Mouse (Mus musculus) limb, embryonic 13.5 days (tissue): Measurements from ENCODE around the gene Mtmr12. TPM values are rescaled to one million over a fixed set of nuclear protein-coding genes. Genes with fewer than 3 reads are reported as not detected.
"Not testable (repeated sequence)": the region's sequence is repeated elsewhere in the genome, so short reads cannot be mapped to it uniquely, and the experiment has no call there.

ENCODE experiments used
- ATAC-seq: fragments of 200-750 bp; cut with Nextera tagmentation; 2 replicates; pipeline ENCODE4 v1.8.0; 2017; ENCODE audit warnings: low read depth, moderate number of reproducible peaks, moderate TSS enrichment; ENCODE audit not compliant: low FRiP score
- H3K27ac ChIP-seq: fragments of 300-500 bp; sonication (generic); 2 replicates; pipeline ENCODE4 v1.5.1; 2015; ENCODE audit warnings: inconsistent platforms, mild to moderate bottlenecking, moderate library complexity
- H3K27me3 ChIP-seq: fragments of 300-500 bp; sonication (generic); 2 replicates; pipeline ENCODE4 v1.6.1; 2015; ENCODE audit warnings: mild to moderate bottlenecking, inconsistent platforms
- H3K36me3 ChIP-seq: fragments of 300-500 bp; sonication (generic); 2 replicates; pipeline ENCODE4 v1.6.1; 2015; ENCODE audit warnings: inconsistent platforms, mild to moderate bottlenecking, moderate library complexity
- H3K4me1 ChIP-seq: fragments of 300-500 bp; sonication (generic); 2 replicates; pipeline ENCODE4 v1.6.1; 2015; ENCODE audit warnings: inconsistent platforms
- H3K4me2 ChIP-seq: fragments of 300-500 bp; sonication (generic); replicated peaks from 2 replicates; pipeline ENCODE4 v1.6.1; 2015; ENCODE audit warnings: inconsistent platforms, mild to moderate bottlenecking, moderate library complexity
- H3K4me3 ChIP-seq: fragments of 300-500 bp; sonication (generic); 2 replicates; pipeline ENCODE4 v1.5.1; 2015; ENCODE audit warnings: moderate library complexity, mild to moderate bottlenecking, inconsistent platforms
- H3K9ac ChIP-seq: fragments of 300-500 bp; sonication (generic); 2 replicates; pipeline ENCODE4 v1.6.1; 2015; ENCODE audit warnings: mild to moderate bottlenecking, inconsistent platforms
- H3K9me3 ChIP-seq: fragments of 300-500 bp; sonication (generic); 2 replicates; pipeline ENCODE4 v1.6.1; 2016; ENCODE audit warnings: inconsistent platforms
- WGBS: fragments of 180-500 bp; shearing (Covaris S2); methylation state at CpG from one replicate; pipeline ENCODE4 v1.1.7; 2015; 5-methylcytosine and 5-hydroxymethylcytosine counted together
- polyA plus RNA-seq: library from polyadenylated mRNA; unstranded; fragments of >200 nt; fragmentation: Nextera tagmentation; extraction: Ambion mirVana; gene quantifications from 2 replicates; pipeline ENCODE4 v1.2.1, GENCODE M21; 2015

Mtmr12 gene
- polyA plus RNA-seq, 1 experiment from 2014 or later = 18.5 TPM

- 79% methylated on average over 8 of the region's 8 CpGs for WGBS
- Histone ChIP-seq H3K27ac (no peak overlapping the region), H3K36me3 (no peaks in the 10 kb centered on the region), H3K9ac (no peak overlapping the region), H3K4me1 (peaks cover 15% of the 10 kb centered on the region), H3K4me2 (no peak overlapping the region), H3K27me3 (no peaks in the 10 kb centered on the region), H3K9me3 (no peaks in the 10 kb centered on the region), H3K4me3 (no peak overlapping the region)
- ATAC-seq = no peak
These were observed 11.3 kb downstream of the Mtmr12 start for GRCm38 (mm10) chr15:12216119-12216518.

DNA sequence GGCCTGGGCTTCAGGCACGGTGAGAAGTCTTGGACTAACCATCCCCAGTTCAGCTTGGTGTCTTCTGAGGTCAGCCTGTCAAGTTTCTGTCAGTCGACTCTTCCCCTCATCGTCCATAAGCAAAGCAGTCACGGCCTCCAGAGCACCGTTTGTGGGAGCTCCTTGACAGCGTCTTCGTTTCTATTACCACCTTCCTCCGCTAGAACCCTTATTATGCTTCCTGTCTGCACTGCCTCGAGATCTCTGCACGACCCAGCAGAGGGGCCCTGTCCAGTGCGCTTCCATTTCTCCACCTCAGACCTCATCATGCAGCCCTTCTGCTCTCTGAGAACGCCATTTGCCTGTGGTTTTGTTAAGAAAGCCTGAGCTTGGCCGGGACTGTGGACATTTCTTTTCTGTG, 12.0 kb downstream of the Mtmr12 start:
- 77% methylated on average over 13 of the region's 13 CpGs for WGBS
- ATAC-seq = no peak
- no peak overlapping the region for H3K4me2 ChIP-seq
- H3K9me3 ChIP-seq = no peaks in the 10 kb centered on the region
- H3K27ac ChIP-seq = no peak overlapping the region
- peaks cover 20% of the 10 kb centered on the region for H3K4me1 ChIP-seq
- H3K4me3 ChIP-seq = no peak overlapping the region
- no peaks in the 10 kb centered on the region for H3K27me3 ChIP-seq
- no peak overlapping the region for H3K9ac ChIP-seq
- H3K36me3 ChIP-seq = no peaks in the 10 kb centered on the region

DNA sequence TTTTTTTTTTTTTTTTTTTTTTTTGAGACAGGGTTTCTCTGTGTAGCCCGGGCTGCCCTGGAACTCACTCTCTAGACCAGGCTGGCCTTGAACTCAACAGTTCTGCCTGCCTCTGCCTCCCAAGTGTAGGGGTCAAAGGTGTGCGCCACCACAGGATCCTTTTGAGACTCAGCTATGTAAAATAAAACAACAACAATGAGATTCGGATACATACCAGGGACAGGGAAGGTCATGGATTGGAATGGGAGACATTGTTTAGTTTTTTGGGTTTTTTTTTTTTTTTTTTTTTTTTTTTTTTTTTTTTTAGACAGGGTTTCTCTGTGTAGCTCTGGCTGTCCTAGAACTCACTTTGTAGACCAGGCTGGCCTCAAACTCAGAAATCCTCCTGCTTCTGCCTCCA, 12.5 kb downstream of the Mtmr12 start:
- H3K27me3 ChIP-seq, ATAC-seq, H3K4me3 ChIP-seq, H3K4me2 ChIP-seq, H3K9ac ChIP-seq, H3K9me3 ChIP-seq, H3K27ac ChIP-seq, H3K36me3 ChIP-seq: not testable (repeated sequence)
- WGBS = 90% methylated on average over 3 of the region's 3 CpGs
- H3K4me1 ChIP-seq = peaks cover 25% of the 10 kb centered on the region

- H3K9me3 ChIP-seq = no peaks in the 10 kb centered on the region
- H3K27ac ChIP-seq = no peak overlapping the region
- no peaks in the 10 kb centered on the region for H3K27me3 ChIP-seq
- ATAC-seq = no peak
- 64% methylated on average over 5 of the region's 5 CpGs for WGBS
- H3K4me3 ChIP-seq = no peak overlapping the region
- H3K4me1 ChIP-seq = peaks cover 30% of the 10 kb centered on the region
- no peak overlapping the region for H3K4me2 ChIP-seq
- H3K36me3 ChIP-seq = no peaks in the 10 kb centered on the region
- H3K9ac ChIP-seq = no peak overlapping the region
These were observed 13.0 kb downstream of the Mtmr12 start for GRCm38 (mm10) chr15:12217849-12218248.

DNA sequence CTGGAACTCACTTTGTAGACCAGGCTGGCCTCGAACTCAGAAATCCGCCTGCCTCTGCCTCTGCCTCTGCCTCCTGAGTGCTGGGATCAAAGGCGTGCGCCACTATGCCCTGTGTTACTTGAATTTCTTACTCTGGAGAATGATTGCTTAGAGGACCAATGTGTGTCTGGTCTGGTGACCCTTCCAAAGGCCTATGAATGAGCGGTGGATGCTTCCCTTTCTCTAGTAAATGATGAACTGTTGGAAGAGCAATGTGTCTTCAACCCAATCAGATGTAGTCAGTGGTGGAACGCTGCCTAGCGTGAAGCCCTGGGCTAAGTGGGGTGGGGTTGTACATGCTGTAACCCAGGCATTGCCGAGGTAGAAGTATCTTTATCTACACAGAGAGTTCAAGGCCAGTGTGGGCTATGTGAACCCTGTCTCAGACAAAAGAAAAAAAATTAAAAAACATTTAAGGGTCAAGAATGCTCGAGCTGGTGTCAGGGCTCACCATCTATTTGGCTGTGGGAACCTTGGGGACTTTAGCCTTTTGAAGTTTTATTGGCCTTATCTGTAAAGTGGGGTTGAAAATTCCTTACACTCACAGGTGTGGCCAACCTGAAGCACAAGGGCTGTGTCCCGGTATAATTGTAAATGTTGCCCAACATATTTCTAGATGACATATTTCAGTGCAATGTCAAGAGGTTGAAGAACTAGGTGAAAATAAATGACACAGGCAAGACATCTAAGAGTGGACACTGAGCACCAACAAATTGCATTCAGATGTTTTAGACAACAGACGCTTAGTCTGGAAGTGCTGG, 14.0 kb downstream of the Mtmr12 start:
- Histone ChIP-seq H3K4me2 (no peak overlapping the region), H3K4me1 (peaks cover 31% of the 10 kb centered on the region), H3K27ac (no peak overlapping the region), H3K27me3 (no peaks in the 10 kb centered on the region), H3K4me3 (no peak overlapping the region), H3K9me3 (no peaks in the 10 kb centered on the region), H3K36me3 (no peaks in the 10 kb centered on the region), H3K9ac (no peak overlapping the region)
- 81% methylated on average over 11 of the region's 11 CpGs for WGBS
- ATAC-seq = no peak

GRCm38 (mm10) chr15:12221131-12221530, 16.3 kb downstream of the Mtmr12 start:
- Histone ChIP-seq H3K9me3 (no peaks in the 10 kb centered on the region), H3K4me1 (peaks cover 20% of the 10 kb centered on the region), H3K9ac (no peak overlapping the region), H3K27ac (no peak overlapping the region), H3K4me3 (no peak overlapping the region), H3K27me3 (no peaks in the 10 kb centered on the region), H3K36me3 (no peaks in the 10 kb centered on the region), H3K4me2 (no peak overlapping the region)
- ATAC-seq = no peak
- 92% methylated on average over 13 of the region's 13 CpGs for WGBS

GRCm38 (mm10) chr15:12222564-12223302, 17.9 kb downstream of the Mtmr12 start:
- H3K4me3 ChIP-seq = no peak overlapping the region
- peaks cover 17% of the 10 kb centered on the region for H3K4me1 ChIP-seq
- no peak; the same call in 1 of the 2 replicates for ATAC-seq
- WGBS = 40% methylated on average over 8 of the region's 8 CpGs
- H3K27ac ChIP-seq = no peak overlapping the region
- H3K4me2 ChIP-seq = no peak overlapping the region
- H3K27me3 ChIP-seq = no peaks in the 10 kb centered on the region
- no peaks in the 10 kb centered on the region for H3K9me3 ChIP-seq
- no peaks in the 10 kb centered on the region for H3K36me3 ChIP-seq
- H3K9ac ChIP-seq = no peak overlapping the region

DNA sequence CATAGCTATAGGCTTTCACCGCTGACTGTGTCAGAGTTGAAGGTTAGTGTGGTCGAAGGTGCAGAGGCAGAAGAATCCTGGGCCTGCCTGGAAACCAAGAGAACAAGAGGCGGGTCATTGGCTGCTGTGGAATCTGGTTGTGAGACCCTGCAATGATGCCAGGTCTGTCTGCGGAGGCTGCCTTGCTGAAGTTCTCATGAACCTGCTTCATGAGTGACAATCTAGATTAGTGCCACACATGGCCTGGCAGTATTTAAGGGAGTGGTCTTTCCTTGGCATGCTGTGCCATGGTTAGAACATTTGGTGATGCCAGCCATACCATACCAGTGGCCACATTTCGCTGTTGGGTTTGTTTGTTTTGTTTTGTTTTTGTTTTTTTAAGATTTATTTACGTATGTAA, 18.6 kb downstream of the Mtmr12 start:
- no peak for ATAC-seq
- H3K9me3 ChIP-seq = no peaks in the 10 kb centered on the region
- H3K9ac ChIP-seq = no peak overlapping the region
- peaks cover 17% of the 10 kb centered on the region for H3K4me1 ChIP-seq
- H3K4me3 ChIP-seq = no peak overlapping the region
- no peak overlapping the region for H3K4me2 ChIP-seq
- H3K27ac ChIP-seq = no peak overlapping the region
- no peaks in the 10 kb centered on the region for H3K27me3 ChIP-seq
- no peaks in the 10 kb centered on the region for H3K36me3 ChIP-seq
- 88% methylated on average over 6 of the region's 6 CpGs for WGBS

DNA sequence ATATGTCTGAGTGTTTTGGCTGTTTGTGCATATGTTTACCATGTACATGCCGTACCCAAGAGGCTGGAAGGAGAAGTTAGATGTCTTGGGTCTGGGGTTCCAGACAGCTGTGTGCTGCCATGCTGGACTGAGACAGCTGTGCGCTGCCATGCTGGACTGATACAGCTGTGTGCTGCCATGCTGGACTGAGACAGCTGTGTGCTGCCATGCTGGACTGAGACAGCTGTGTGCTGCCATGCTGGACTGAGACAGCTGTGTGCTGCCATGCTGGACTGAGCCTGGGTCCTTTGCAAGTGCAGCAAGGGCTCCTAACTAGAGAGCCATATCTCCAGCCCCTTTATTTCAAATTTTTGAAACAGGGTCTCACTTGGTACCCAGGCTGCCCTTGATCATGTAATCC, 19.4 kb downstream of the Mtmr12 start:
- WGBS = 89% methylated on average over 2 of the region's 2 CpGs
- Histone ChIP-seq H3K27ac (no peak overlapping the region), H3K4me2 (no peak overlapping the region), H3K4me1 (peaks cover 17% of the 10 kb centered on the region), H3K9ac (no peak overlapping the region), H3K4me3 (no peak overlapping the region), H3K9me3 (no peaks in the 10 kb centered on the region), H3K27me3 (no peaks in the 10 kb centered on the region), H3K36me3 (no peaks in the 10 kb centered on the region)
- no peak for ATAC-seq

GRCm38 (mm10) chr15:12225062-12225461, 20.2 kb downstream of the Mtmr12 start:
- H3K27ac ChIP-seq = no peak overlapping the region
- no peaks in the 10 kb centered on the region for H3K36me3 ChIP-seq
- no peaks in the 10 kb centered on the region for H3K27me3 ChIP-seq
- H3K9me3 ChIP-seq = no peaks in the 10 kb centered on the region
- no peak for ATAC-seq
- no peak overlapping the region for H3K9ac ChIP-seq
- no peak overlapping the region for H3K4me3 ChIP-seq
- WGBS = 72% methylated on average over 4 of the region's 4 CpGs
- H3K4me2 ChIP-seq = no peak overlapping the region
- H3K4me1 ChIP-seq = peaks cover 22% of the 10 kb centered on the region

- Histone ChIP-seq H3K4me3 (no peak overlapping the region), H3K27ac (no peak overlapping the region), H3K4me2 (no peak overlapping the region), H3K9me3 (no peaks in the 10 kb centered on the region), H3K4me1 (peaks cover 25% of the 10 kb centered on the region), H3K36me3 (peaks cover 6% of the 10 kb centered on the region; the same call in 1 of the 2 replicates), H3K9ac (no peak overlapping the region), H3K27me3 (no peaks in the 10 kb centered on the region)
- no peak for ATAC-seq
- WGBS = 94% methylated on average over 15 of the region's 15 CpGs
These were observed 22.1 kb downstream of the Mtmr12 start for GRCm38 (mm10) chr15:12226908-12227307.

DNA sequence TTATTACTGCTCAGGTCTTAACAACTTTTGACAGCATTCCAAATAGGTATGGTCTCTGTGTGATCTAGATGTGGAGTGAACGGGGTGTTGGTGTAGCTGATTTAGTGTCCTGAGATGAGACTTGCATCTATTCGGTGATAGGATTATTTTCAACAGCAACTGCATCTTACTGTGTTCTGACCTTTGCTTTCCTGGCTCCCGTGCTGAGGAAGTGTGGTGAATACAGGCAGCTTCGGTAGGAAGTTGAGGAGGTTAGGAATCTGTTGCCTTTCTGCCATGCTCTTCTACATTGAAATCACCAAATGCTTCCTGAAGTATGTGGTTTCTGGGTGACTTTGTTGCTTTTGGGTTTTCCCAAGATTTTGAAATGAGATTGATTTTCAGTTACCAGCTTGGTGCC, 22.5 kb downstream of the Mtmr12 start:
- Histone ChIP-seq H3K9me3 (no peaks in the 10 kb centered on the region), H3K4me2 (no peak overlapping the region), H3K27ac (no peak overlapping the region), H3K9ac (no peak overlapping the region), H3K36me3 (peaks cover 10% of the 10 kb centered on the region), H3K27me3 (no peaks in the 10 kb centered on the region), H3K4me1 (peaks cover 25% of the 10 kb centered on the region), H3K4me3 (no peak overlapping the region)
- ATAC-seq = no peak
- WGBS = 86% methylated on average over 4 of the region's 4 CpGs
